Mouse (Mus musculus): Measurements from ENCODE around the gene Pacs1. TPM values are rescaled to one million over a fixed set of nuclear protein-coding genes. Genes with fewer than 3 reads are reported as not detected.
"Not testable (repeated sequence)": the region's sequence is repeated elsewhere in the genome, so short reads cannot be mapped to it uniquely, and the experiment has no call there.

Pacs1 gene
- total RNA-seq, 1 experiment from 2014 or later: 11.1 TPM

DNA sequence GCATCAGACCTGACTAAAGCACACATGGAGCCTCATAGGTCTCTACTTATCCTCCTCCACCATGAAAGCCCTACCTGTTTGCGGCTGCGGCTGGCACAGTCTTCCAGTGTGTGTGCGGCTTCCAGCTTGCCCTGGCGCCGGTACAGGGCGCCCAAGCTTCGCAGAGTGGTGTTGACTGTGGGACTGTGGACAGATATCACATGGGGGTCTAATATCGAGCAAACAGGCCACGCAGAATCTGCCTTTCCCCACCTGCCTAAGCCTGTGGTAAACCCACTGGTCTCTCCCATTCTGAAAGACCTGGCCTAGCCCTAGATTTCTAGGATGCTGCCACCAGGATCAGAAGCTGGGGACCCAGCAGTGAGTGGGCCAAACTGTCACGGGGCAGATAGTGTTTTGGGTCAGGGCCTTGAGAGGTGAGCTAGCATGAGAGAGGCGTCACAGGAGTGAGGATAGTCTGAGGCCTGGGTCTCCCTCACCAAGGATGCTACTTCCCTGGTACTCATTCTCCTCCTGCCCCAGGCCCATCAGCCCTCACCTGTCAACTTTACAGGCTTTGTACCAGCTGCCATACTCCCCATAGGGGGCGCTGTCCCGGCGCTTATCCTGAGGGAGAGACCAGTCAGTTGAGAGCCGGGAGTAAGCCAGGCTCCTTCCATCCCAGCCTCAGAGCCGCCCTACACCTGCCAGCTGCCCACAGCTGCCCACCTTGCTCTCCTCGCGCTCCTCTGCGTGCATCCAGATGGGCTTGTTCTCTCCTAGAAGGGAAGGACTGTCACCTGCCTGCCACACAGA is 163.1 kb downstream of the Pacs1 start:
- no peak for ATAC-seq (replicated peaks; ENCODE audit: insufficient number of reproducible peaks, low FRiP score, low TSS enrichment, poor library complexity, severe bottlenecking)

DNA sequence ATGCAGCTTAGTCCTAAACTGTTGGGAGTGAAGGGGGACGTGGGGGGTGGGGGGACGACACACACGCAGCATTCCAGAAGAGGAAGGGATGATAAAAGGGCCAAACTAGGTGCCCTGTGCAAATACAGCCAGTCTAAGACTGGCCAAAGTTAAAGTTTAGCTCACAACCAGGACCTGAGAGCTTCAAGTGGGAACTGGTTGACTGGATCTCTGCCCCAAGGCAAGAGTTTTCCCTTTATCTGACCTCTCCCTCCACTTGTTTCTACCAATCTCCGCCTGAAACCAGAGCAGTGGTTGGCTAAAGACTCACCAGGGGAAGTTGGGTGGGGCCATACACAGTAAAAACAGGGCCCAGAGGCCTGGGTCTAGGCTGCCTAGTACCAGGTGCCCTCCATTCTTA is 164.2 kb downstream of the Pacs1 start:
- no peak for ATAC-seq (replicated peaks; ENCODE audit: insufficient number of reproducible peaks, low FRiP score, low TSS enrichment, poor library complexity, severe bottlenecking)

DNA sequence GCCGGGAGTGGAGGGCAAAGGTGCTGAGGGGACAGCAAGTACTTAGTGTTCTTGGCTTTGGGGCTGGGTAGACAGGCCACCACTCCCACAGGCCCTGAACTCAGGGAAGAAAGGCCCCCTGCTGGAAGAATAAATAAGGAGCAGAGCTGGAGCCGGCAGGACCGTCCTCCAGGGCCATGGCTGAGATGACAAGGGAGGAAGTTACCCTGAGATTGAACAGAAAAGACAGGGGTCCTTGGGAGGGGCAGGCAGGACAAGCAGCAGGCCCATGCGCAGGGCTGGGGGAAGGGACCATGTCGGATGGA is 164.7 kb downstream of the Pacs1 start:
- no peak for ATAC-seq (replicated peaks; ENCODE audit: insufficient number of reproducible peaks, low FRiP score, low TSS enrichment, poor library complexity, severe bottlenecking)

DNA sequence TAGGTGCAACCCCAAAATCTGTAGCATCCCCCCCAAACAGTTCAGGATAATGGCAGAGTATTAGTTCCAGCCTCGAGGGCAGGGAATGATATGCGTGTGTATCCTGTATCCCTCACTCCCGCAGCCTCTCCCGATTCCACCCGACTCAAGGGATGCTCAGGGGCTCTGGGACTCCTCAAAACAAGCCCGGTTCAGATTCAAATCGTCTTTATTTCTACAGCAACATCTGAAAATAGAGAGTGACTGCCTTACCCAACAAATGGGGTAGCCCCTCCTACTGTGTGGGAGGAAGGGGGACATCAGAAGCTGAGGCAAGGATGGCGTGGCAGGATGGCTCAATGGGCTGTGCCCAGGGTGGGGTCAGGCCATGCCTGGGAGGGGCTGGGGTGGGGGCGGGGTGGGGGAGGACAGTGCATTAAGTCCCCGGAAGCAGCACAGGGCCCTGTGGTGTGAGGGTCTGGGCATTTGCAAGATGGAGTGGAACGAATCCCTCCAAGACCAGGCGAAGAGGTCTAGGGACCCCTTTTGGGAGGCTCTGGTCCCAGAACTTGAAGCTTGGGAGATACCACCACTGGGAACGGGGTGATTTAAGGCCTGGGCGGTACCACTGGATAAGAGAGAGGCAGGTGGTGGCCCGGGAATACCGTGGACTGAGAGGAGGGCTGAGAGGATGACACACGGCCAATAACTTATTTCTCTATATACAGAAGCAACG is 165.2 kb downstream of the Pacs1 start:
- ATAC-seq (replicated peaks; ENCODE audit: insufficient number of reproducible peaks, low FRiP score, low TSS enrichment, poor library complexity, severe bottlenecking): no peak

DNA sequence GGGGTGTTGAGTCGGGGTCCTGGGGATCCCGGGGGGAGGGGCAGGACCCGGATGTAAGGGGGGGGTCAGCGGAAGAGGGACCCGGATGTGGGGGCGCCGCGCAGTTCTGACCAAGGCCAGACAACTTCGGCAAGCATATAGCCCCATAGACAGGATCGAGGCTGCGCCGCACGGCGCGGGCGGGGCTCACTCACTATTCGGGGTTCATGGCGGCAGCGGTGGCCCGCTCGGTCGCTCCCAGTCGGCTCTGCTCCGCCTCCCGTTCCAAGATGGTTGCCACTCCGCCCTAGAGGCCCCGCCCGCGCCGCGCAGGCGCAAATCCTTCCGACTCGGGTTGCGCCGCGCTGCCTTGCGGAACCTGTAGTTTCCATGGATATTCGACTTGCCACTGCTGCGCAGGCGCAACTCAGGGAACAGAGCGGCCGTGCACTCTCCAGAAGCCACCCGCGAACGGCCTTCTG is 166.2 kb downstream of the Pacs1 start, which contains the start of gene Rab1b:
Gene Rab1b, minus strand, starts transcription at position 342 of the 461 bp plus-strand sequence.
- ATAC-seq (replicated peaks; ENCODE audit: insufficient number of reproducible peaks, low FRiP score, low TSS enrichment, poor library complexity, severe bottlenecking): peak; percentile 88

DNA sequence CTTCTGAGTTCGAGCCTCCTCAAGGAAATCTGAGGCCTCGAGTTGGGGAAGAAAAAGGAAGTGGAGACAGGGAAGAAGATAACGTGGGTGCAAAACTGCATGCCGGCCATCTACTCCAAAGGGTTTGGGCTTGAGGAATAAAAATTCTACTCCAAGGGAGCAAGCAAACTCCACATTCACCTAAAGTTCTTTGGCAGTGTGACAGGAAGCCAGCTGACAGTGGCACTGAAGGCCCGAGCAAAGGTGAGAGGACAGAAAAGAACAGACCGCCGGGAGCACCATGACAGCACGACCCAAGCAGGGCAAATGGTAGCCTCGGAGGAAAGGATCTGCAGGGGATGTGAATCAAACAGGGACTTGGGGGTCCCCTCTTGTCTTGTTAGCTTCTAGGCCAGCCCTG is 166.8 kb downstream of the Pacs1 start:
- no peak for ATAC-seq (replicated peaks; ENCODE audit: insufficient number of reproducible peaks, low FRiP score, low TSS enrichment, poor library complexity, severe bottlenecking)

DNA sequence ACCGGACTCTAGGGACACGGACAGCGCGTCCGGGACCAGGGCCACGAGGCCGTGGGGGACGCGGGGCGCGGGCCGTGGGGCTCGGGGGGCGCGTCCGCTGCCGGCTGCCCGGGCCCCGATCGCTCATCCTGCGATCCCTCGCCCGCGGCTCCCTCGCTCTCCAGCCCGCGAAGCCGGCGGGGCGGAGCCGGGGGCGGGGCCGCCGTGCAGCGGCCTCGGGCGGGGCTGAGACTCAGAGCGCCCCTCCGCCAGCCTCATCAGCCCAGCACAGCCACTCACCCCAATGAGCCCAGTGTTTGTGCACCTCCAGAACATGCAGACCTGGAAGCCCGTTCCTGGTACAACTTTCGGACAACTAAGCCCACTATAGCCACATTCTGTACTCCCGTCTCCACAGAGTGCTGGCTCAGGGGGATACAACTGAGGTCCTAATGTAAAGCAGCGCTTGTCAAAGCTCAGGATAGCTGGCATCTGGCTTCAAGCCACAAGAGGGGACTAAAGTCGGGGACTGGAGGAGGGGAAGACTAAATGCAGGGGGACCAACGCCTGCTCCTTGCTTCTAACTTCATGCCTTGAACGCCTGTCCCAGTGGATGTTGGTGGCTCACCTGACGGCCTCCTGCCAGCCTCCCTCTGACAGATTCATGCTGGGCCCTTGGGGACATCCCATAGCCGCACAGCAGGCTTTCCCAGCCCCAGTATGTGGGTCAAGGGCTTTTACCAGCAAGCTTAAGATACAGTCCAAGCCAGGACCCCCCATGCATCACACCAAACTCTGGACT is 174.4 kb downstream of the Pacs1 start, which contains the start of gene Cnih2:
Gene Cnih2, minus strand, starts transcription at position 159 of the 781 bp plus-strand sequence.
- no peak for ATAC-seq (replicated peaks; ENCODE audit: insufficient number of reproducible peaks, low FRiP score, low TSS enrichment, poor library complexity, severe bottlenecking)

DNA sequence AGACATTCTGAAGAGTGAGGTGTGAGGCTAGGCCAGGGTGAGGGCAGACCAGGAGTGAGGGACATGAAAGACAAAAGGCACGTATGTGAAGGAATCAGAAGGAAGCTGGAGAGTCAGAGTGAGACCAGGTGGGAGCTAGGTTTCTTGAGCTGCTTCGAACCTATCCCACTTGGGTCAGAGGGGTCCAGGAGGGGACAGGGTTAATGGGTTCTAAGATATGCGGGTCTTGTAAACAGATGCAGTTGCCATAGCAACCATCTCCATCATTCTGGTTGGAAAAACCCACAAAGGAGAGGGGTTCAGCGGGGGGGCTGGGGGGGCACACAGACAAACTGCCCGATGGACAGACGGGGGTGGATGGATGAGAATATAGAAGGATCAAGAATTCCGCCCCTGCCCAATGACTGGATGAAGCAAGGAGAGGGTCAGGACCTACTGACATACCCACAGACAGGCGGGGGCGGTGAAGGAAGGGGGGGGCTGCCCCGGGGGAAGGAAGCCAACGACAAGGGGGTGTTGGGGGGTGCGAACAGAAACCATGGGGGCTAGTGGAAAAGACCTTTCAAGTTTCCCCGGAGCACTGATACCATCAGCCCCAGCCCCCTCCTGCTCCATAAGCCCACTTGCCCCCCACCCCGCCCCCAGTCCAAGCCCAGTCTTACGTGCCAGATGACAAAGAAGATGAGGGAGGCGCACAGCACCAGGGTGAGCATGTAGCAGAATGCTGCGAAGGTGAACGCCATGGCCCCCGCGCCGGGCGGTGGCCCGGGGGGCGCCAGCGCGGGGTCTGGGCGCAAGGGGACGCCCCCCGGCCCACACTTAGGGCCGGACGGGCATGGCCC is 175.2 kb downstream of the Pacs1 start:
- no peak for ATAC-seq (replicated peaks; ENCODE audit: insufficient number of reproducible peaks, low FRiP score, low TSS enrichment, poor library complexity, severe bottlenecking)

DNA sequence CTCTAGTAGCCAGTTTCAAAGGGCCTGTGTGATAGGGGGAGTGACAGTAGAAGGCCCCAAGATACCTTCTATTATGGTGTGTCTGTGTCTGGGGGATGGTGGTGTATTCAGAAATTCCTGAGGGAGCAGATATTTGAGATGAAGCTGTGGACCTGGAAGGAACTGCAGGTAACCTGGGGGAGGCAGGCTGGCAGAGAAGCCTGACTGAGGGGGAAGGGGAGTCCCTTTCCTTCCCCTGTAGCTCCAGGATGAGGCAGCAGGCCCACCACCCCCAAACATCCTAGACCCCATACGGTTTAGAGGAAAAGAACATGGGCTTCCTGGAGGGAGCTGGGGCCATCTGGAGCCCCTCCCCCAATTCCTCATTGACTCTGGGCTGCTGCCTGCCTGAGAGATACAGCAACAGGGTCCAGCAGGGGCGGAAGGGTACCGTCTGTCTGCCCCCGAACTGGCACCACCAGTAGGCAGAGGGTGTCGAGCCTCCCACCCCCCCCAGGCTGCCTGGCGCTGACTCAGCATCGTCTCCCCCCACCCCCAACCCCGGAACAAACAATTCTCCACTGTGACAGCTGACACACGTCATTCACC is 176.9 kb downstream of the Pacs1 start:
- no peak for ATAC-seq (replicated peaks; ENCODE audit: insufficient number of reproducible peaks, low FRiP score, low TSS enrichment, poor library complexity, severe bottlenecking)

DNA sequence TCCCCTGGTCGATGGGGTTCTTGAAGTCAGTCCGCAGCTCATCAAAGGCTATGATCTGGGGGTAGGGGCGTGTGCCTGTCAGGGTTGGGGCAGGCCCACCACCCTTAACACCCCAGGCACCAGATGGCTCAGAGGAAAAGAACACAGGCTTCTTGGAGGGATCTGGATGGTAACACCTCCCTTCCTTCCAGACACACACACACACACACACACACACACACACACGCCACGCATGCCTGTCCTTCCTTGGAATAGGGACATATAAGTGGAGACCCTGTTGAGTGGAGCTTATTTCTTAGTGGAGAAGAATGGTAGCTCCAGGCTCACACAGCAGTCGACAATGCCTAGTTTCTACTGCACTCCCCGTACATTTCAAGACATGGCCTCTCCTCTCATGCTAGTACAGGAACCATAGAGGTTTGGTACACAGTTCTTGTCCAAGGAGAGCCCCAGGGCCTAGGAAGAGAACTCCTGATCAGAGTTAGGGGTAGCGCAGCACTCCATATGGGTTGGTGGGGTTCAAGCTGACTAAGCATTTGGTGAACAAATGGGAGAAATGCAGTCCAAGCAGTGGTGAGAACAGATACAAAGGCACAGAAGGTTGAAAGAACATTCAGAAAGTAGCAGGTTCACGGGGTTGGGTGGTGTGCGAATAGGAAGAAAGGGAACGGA is 178.0 kb downstream of the Pacs1 start:
- no peak for ATAC-seq (replicated peaks; ENCODE audit: insufficient number of reproducible peaks, low FRiP score, low TSS enrichment, poor library complexity, severe bottlenecking)

DNA sequence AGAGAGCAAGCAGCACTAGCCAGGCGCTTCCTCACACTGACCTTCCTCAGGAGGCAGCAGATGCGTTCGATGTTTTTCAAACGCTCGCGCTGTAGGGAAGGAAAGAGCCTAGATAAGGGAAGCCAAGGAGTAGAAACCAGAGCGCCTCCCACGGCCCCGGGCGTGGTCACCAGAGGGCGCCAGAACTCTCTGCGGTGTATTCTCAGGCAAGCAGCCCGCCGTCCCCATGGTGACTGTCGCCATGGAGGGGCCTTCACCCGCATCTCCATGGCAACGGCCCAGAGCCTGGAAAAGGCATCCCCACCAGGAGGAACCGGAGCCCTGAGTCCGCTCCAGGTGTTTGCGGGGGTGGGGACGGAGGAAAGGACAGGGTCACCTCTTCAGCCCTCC is 178.7 kb downstream of the Pacs1 start:
- ATAC-seq (replicated peaks; ENCODE audit: insufficient number of reproducible peaks, low FRiP score, low TSS enrichment, poor library complexity, severe bottlenecking): peak; percentile 72

DNA sequence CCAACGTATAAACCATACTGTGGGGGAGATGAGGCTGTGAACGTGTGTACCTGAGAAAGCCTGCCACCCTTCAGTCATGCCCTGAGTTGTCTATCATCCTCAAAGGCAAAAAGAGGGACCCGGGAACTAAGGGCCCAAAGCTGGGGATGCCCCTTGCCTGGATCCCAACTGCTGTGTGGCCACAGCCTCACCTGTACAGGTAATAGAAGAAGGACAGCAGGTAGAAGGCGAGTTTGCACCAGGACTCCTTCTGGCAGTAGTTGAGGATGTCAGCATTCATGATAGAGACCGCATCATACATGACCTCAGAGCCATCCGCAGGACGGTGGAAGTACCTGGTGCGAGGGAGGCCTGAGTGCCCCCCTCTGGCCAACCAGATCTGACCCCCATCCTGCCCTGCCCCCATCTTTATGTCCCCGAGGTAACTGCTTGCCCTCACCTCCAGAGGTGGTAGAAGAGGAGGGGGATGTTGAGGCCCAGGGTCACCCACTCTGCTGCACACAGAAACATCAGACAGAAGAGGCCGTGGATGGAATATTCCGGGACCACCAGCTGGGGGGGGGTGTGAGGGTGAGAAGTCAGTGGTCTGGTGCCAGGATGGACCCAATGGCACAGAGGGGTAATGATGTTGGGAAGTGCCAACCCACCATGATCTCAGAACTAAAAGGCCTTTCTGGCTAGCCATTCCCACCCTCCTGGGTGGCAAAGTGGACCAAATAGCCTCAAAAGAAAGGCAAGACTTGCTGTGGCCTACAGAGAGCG is 179.3 kb downstream of the Pacs1 start:
- ATAC-seq (replicated peaks; ENCODE audit: insufficient number of reproducible peaks, low FRiP score, low TSS enrichment, poor library complexity, severe bottlenecking): no peak

DNA sequence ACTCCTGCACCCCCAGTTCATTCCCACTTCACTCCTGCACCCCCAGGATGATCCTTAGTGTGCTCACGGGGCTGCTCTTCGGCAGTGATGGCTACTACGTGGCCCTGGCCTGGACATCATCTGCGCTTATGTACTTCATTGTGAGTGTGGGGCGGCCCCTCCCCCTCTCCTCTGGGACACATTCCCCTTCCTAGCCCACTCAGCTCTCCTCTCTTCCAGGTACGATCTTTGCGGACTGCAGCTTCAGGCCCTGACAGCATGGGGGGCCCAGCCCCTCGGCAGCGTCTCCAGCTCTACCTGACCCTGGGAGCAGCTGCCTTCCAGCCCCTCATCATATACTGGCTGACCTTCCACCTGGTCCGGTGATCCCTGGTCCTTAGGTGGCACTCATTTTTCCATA is 180.8 kb downstream of the Pacs1 start:
- no peak for ATAC-seq (replicated peaks; ENCODE audit: insufficient number of reproducible peaks, low FRiP score, low TSS enrichment, poor library complexity, severe bottlenecking)

DNA sequence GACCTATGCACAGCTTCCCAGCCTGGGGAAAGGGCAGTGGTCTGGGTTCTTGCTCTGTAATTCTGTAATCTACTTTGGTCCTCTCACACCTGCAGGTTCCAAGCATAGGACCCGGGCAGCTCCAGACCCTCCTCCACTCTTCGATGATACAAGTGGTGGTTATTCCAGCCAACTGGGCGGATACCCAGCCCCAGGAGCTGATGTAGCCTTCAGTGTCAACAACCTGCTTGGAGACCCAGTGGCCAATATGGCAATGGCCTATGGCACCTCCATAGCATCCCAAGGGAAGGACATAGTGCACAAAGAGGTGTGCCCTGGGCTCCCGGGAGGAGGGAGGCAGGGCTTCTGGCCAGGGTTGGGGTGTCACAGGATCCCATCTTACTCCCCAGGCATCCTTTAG is 183.6 kb downstream of the Pacs1 start:
- ATAC-seq (replicated peaks; ENCODE audit: insufficient number of reproducible peaks, low FRiP score, low TSS enrichment, poor library complexity, severe bottlenecking): no peak

DNA sequence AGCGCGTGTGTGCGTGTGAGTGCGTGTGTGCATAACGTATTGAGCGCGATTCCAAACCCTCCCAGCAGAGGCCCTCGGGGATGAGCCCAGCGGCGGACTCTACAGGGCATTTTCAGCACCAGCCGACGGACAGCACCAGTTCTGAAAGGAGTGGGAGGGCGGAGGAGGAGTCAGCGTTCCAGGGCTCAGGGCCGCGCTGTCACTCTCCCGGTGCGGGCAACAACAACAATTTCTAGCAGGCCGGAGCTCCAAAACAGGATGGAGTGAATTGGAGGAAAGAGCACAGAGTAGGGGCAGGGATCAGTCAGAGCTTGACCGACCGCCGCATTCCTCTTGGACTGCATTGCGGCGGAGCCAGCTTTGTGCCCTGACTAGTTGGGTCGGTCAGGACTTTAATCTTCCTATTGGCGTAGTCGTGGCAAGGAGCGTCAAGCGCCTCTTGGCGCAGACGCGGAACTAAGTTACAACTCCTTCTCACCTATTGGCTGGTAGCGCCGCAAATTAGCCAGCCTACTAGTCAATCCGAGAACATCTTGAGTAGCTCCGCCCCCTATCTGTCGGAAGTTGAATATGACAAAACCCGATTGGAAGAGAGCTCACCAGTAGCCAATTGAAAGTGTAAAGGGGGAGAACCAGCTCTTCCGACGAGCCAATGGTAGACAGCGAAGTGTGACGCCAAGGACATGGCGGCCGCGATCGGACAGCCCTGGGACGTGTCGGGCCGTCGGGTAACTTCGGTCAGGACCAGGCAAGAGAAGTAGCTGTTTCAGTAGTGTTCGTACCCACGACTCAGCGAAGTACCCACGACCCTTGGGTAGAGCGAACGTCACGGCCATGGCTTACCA is 184.8 kb downstream of the Pacs1 start, which contains the start of gene Yif1a:
Gene Yif1a, plus strand, starts transcription at position 655 of the 845 bp plus-strand sequence.
- ATAC-seq (replicated peaks; ENCODE audit: insufficient number of reproducible peaks, low FRiP score, low TSS enrichment, poor library complexity, severe bottlenecking): peak; percentile 82

DNA sequence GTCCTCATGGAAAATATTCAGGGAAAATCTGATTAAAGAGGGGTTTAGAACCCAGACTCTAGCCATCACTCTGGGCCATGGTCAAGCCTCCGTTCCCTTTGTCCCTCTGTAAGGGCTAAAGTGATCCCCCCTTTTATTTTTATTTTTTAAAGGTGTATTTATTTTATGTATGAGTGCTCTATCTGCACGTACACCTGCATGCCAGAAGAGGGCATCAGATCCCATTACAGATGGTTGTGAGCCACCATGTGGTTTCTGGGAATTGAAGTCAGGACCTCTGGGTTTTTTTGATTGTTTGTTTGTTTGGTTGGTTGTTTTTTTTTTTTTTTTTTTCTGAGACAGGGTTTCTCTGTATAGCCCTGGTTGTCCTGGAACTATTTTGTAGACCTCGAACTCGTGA is 186.4 kb downstream of the Pacs1 start:
- not testable (repeated sequence) for ATAC-seq (replicated peaks; ENCODE audit: insufficient number of reproducible peaks, low FRiP score, low TSS enrichment, poor library complexity, severe bottlenecking)
